Mouse (Mus musculus): ENCODE measurements around the gene Gck. TPM values are rescaled to one million over a fixed set of nuclear protein-coding genes. Genes with fewer than 3 reads are reported as not detected.
A peak's percentile ranks its signal among the peaks of the same experiment; 100 is the strongest.
"Not testable (repeated sequence)": the region's sequence is repeated elsewhere in the genome, so short reads cannot be mapped to it uniquely, and the experiment has no call there.

Gene Gck
- polyA plus RNA-seq, 1 experiment from 2014 or later, result 1.5 TPM

DNA sequence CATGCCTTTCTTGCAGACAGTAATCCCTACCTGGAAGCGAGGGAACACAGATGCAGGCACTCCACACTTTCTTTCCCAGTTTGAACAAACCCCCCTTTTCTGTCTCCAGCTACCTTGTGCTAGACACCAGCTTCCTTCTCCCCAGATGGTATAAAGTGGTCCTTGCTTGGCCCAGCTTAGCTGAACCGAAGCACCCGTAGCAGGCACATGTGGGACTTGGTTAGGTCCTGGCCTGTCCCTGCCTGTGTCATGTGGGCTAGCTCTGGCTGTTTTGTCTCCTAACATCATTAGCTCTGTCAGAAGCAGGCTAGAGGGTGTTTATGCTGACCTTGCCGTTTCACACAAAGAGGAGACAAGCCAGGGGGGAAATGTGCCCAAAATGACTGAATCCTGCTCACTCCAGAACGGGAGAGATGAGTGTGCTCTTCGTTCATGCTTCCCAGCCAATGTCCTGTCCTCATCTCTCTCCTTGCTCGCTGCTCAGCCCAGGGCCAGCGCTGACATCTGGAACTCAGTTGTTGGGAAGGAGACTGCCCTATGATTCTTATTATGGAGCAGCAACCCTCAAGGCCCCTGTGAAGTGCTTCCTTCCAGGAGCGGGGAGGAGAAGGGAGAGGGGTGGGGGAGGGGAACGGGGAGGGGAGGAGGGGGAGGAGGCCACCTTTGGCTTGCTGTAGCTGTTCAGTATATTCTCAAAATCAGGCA, 1.2 kb downstream of the Gck start:
- H3K9me3 ChIP-seq (ENCODE audit: control insufficient read depth, low read length), result no peaks in the 10 kb centered on the region
- H3K27ac ChIP-seq (ENCODE audit: low read depth, low read length), result no peak overlapping the region
- no peaks in the 10 kb centered on the region for H3K27me3 ChIP-seq (ENCODE audit: control insufficient read depth, insufficient read depth, low read length)
- no peak for ATAC-seq (ENCODE audit: low FRiP score)
- H3K4me3 ChIP-seq (ENCODE audit: low read depth, low read length), result no peak overlapping the region
- no peak overlapping the region for H3K4me2 ChIP-seq
- no peak for DNase-seq (ENCODE audit: low spot score, missing footprints)
- H3K9ac ChIP-seq (ENCODE audit: low read length), result no peak overlapping the region
- 64% methylated on average over 10 of the region's 10 CpGs for WGBS
- H3K4me1 ChIP-seq (ENCODE audit: control insufficient read depth, insufficient read depth, low read length), result peaks cover 5% of the 10 kb centered on the region; the same call in 1 of the 2 replicates
- no peaks in the 10 kb centered on the region for H3K36me3 ChIP-seq (ENCODE audit: control insufficient read depth, insufficient read depth, low read length)

- H3K4me1 ChIP-seq (ENCODE audit: control insufficient read depth, insufficient read depth, low read length), result peaks cover 5% of the 10 kb centered on the region; the same call in 1 of the 2 replicates
- DNase-seq (ENCODE audit: low spot score, missing footprints) (no peak), ATAC-seq (ENCODE audit: low FRiP score) (no peak)
- H3K27ac ChIP-seq (ENCODE audit: low read depth, low read length), result no peak overlapping the region
- 0 out of 2 replicates have a peak overlapping the region, but pooled peaks have one; percentile 20 for H3K9ac ChIP-seq (ENCODE audit: low read length)
- no peak overlapping the region for H3K4me2 ChIP-seq
- no peaks in the 10 kb centered on the region for H3K36me3 ChIP-seq (ENCODE audit: control insufficient read depth, insufficient read depth, low read length)
- no peak overlapping the region for H3K4me3 ChIP-seq (ENCODE audit: low read depth, low read length)
- WGBS, result 82% methylated on average over 4 of the region's 4 CpGs
- no peaks in the 10 kb centered on the region for H3K27me3 ChIP-seq (ENCODE audit: control insufficient read depth, insufficient read depth, low read length)
- no peaks in the 10 kb centered on the region for H3K9me3 ChIP-seq (ENCODE audit: control insufficient read depth, low read length)
Observed at GRCm38 (mm10) chr11:5947796-5948195, 2.1 kb downstream of the Gck start.

DNA sequence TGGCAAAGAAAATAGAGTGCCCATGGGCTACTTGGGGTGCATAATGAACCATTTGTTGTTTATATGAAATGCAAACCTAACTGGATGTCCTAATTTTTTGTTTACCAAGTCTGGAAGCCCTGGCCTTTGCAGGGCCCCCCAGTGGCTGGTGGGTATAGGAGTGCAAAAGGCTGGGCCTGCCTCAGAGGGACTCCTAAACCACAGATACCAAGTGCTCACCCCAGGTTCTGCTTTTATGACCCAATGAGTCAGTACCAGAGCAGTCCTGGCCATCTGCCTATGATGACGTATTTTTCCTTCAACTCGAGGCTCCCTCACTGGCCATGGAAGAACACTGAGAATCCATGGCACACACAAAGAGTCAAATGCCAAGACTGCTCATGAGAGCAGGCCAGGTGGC, 4.8 kb downstream of the Gck start:
- DNase-seq (ENCODE audit: low spot score, missing footprints) (no peak), ATAC-seq (ENCODE audit: low FRiP score) (no peak)
- Histone ChIP-seq H3K27ac (ENCODE audit: low read depth, low read length) (no peak overlapping the region), H3K4me3 (ENCODE audit: low read depth, low read length) (no peak overlapping the region), H3K36me3 (ENCODE audit: control insufficient read depth, insufficient read depth, low read length) (no peaks in the 10 kb centered on the region), H3K9ac (ENCODE audit: low read length) (no peak overlapping the region), H3K4me1 (ENCODE audit: control insufficient read depth, insufficient read depth, low read length) (peaks cover 4% of the 10 kb centered on the region; the same call in 1 of the 2 replicates), H3K9me3 (ENCODE audit: control insufficient read depth, low read length) (no peaks in the 10 kb centered on the region), H3K4me2 (no peak overlapping the region), H3K27me3 (ENCODE audit: control insufficient read depth, insufficient read depth, low read length) (no peaks in the 10 kb centered on the region)
- 80% methylated on average over 2 of the region's 2 CpGs for WGBS

DNA sequence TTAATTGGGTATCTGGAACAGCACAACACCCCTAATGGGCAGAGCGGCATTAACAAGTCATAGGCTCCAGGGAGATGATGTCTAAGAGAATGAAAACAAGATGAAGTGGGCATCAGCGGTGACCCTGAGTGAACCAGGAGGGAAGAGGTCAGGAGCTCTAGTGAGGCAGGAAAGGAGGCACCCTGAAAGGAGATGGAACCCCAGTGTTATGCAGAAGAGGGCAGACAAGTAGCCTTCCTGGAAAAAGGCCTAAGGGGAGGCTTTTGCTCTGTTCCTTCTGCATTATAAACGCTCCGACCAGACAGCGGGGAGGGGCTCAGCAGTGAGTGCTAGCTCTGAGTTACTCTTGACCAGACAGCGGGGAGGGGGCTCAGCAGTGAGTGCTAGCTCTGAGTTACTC, 6.9 kb downstream of the Gck start:
- H3K27me3 ChIP-seq (ENCODE audit: control insufficient read depth, insufficient read depth, low read length), result no peaks in the 10 kb centered on the region
- H3K9ac ChIP-seq (ENCODE audit: low read length), result no peak overlapping the region
- no peaks in the 10 kb centered on the region for H3K36me3 ChIP-seq (ENCODE audit: control insufficient read depth, insufficient read depth, low read length)
- no peak for ATAC-seq (ENCODE audit: low FRiP score)
- H3K4me3 ChIP-seq (ENCODE audit: low read depth, low read length), result no peak overlapping the region
- H3K27ac ChIP-seq (ENCODE audit: low read depth, low read length), result no peak overlapping the region
- H3K4me1 ChIP-seq (ENCODE audit: control insufficient read depth, insufficient read depth, low read length), result no peaks in the 10 kb centered on the region
- 57% methylated on average over 6 of the region's 6 CpGs for WGBS
- DNase-seq (ENCODE audit: low spot score, missing footprints), result no peak
- H3K9me3 ChIP-seq (ENCODE audit: control insufficient read depth, low read length), result no peaks in the 10 kb centered on the region
- no peak overlapping the region for H3K4me2 ChIP-seq

- H3K4me1 ChIP-seq (ENCODE audit: control insufficient read depth, insufficient read depth, low read length); ATAC-seq (ENCODE audit: low FRiP score); H3K4me3 ChIP-seq (ENCODE audit: low read depth, low read length); H3K9ac ChIP-seq (ENCODE audit: low read length); H3K27ac ChIP-seq (ENCODE audit: low read depth, low read length); DNase-seq (ENCODE audit: low spot score, missing footprints); H3K4me2 ChIP-seq; H3K27me3 ChIP-seq (ENCODE audit: control insufficient read depth, insufficient read depth, low read length); H3K9me3 ChIP-seq (ENCODE audit: control insufficient read depth, low read length); H3K36me3 ChIP-seq (ENCODE audit: control insufficient read depth, insufficient read depth, low read length): not testable (repeated sequence)
- 93% methylated on average over 11 of the region's 11 CpGs for WGBS
Observed at GRCm38 (mm10) chr11:5934531-5934930, 15.3 kb downstream of the Gck start.

DNA sequence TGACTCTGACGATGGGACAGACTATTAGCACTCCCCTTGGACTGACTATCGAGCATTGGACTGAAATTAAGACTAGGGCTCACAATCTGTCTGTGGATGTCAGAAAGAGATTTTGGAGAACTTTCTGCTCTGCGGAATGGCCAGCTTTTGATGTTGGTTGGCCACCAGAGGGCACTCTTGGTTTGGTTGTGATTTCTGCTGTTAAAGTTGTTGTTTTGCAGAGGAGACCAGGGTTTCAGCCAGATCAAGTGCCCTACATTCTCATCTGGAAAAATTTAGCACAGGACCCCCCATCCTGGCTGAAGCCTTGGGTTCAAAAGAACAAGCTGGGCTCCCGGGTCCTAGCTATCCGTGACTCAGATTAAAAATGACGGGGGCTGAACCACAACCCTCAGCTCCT, 17.9 kb downstream of the Gck start:
- peak; percentile 81 for DNase-seq (ENCODE audit: low spot score, missing footprints)
- not testable (repeated sequence) for H3K4me1 ChIP-seq (ENCODE audit: control insufficient read depth, insufficient read depth, low read length); H3K27ac ChIP-seq (ENCODE audit: low read depth, low read length); ATAC-seq (ENCODE audit: low FRiP score); H3K36me3 ChIP-seq (ENCODE audit: control insufficient read depth, insufficient read depth, low read length); H3K4me2 ChIP-seq; H3K9me3 ChIP-seq (ENCODE audit: control insufficient read depth, low read length); H3K4me3 ChIP-seq (ENCODE audit: low read depth, low read length); H3K9ac ChIP-seq (ENCODE audit: low read length); H3K27me3 ChIP-seq (ENCODE audit: control insufficient read depth, insufficient read depth, low read length)
- WGBS, result 87% methylated on average over 6 of the region's 6 CpGs

DNA sequence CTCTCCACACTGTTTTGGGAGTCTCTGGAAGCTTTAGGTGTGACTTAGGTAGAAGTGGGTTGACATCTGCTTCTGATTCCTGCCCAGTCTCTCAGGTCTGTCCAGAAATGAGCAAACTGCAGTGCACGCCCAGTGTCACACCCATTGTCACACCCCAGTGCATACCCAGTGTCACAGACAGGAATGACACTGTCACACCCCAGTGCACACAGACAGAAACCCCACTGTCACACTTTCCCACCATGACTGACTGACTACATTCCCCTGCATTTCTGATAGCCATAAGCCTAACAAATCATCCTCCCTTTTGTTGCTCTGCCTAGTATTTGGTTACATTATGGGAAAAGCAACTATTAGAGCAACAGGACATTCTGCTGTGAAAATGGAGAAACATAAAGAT, 19.3 kb downstream of the Gck start:
- no peak overlapping the region for H3K4me2 ChIP-seq
- WGBS, result 68% methylated on average over 1 of the region's 1 CpGs
- no peaks in the 10 kb centered on the region for H3K4me1 ChIP-seq (ENCODE audit: control insufficient read depth, insufficient read depth, low read length)
- no peak overlapping the region for H3K27ac ChIP-seq (ENCODE audit: low read depth, low read length)
- no peak overlapping the region for H3K4me3 ChIP-seq (ENCODE audit: low read depth, low read length)
- no peak overlapping the region for H3K9ac ChIP-seq (ENCODE audit: low read length)
- DNase-seq (ENCODE audit: low spot score, missing footprints), result peak; percentile 28
- ATAC-seq (ENCODE audit: low FRiP score), result no peak
- no peaks in the 10 kb centered on the region for H3K27me3 ChIP-seq (ENCODE audit: control insufficient read depth, insufficient read depth, low read length)
- H3K36me3 ChIP-seq (ENCODE audit: control insufficient read depth, insufficient read depth, low read length), result no peaks in the 10 kb centered on the region
- H3K9me3 ChIP-seq (ENCODE audit: control insufficient read depth, low read length), result no peaks in the 10 kb centered on the region

DNA sequence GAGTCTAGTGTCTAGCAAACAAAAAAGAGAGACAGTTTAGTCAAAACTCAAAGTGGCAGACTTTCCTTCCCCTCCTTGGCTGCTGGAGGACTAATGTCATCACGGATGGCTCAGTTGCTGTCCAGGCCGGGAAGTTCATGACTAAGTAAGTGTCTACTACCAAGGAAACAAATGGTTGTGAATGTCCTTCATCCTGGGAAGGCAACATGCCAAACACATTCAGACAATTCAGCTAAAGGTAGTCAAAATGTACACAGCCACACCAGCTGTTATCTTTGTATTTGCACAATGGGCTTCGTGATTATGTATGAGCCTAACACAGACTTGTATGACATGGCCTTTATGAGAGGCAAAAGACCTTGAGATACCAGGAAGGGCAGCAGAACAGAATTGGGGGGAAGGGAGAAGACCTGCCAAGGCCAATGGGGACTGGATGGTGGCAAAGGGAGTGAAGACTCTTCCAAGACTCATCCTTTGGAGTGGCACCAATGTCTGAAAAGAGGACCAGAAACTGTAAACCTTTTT, 23.1 kb downstream of the Gck start:
- Histone ChIP-seq H3K9ac (ENCODE audit: low read length) (no peak overlapping the region), H3K4me2 (no peak overlapping the region), H3K27ac (ENCODE audit: low read depth, low read length) (no peak overlapping the region), H3K27me3 (ENCODE audit: control insufficient read depth, insufficient read depth, low read length) (no peaks in the 10 kb centered on the region), H3K4me3 (ENCODE audit: low read depth, low read length) (no peak overlapping the region), H3K4me1 (ENCODE audit: control insufficient read depth, insufficient read depth, low read length) (no peaks in the 10 kb centered on the region), H3K36me3 (ENCODE audit: control insufficient read depth, insufficient read depth, low read length) (no peaks in the 10 kb centered on the region), H3K9me3 (ENCODE audit: control insufficient read depth, low read length) (no peaks in the 10 kb centered on the region)
- peak; percentile 57 for DNase-seq (ENCODE audit: low spot score, missing footprints)
- WGBS, result 81% methylated on average over 3 of the region's 3 CpGs
- no peak for ATAC-seq (ENCODE audit: low FRiP score)

GRCm38 (mm10) chr11:5924699-5925098, 25.2 kb downstream of the Gck start:
- H3K4me2 ChIP-seq, result no peak overlapping the region
- no peak overlapping the region for H3K9ac ChIP-seq (ENCODE audit: low read length)
- no peak overlapping the region for H3K4me3 ChIP-seq (ENCODE audit: low read depth, low read length)
- no peaks in the 10 kb centered on the region for H3K9me3 ChIP-seq (ENCODE audit: control insufficient read depth, low read length)
- DNase-seq (ENCODE audit: low spot score, missing footprints) (peak; percentile 47), ATAC-seq (ENCODE audit: low FRiP score) (no peak)
- WGBS, result 66% methylated on average over 8 of the region's 8 CpGs
- no peaks in the 10 kb centered on the region for H3K36me3 ChIP-seq (ENCODE audit: control insufficient read depth, insufficient read depth, low read length)
- no peaks in the 10 kb centered on the region for H3K27me3 ChIP-seq (ENCODE audit: control insufficient read depth, insufficient read depth, low read length)
- no peaks in the 10 kb centered on the region for H3K4me1 ChIP-seq (ENCODE audit: control insufficient read depth, insufficient read depth, low read length)
- no peak overlapping the region for H3K27ac ChIP-seq (ENCODE audit: low read depth, low read length)
